Mouse (Mus musculus) embryo, embryonic 10 days (tissue): ENCODE measurements at regions not wholly inside any gene's neighbourhood (a gene's known extent, or its start where the extent isn't known, plus 50 kb on each side); places are given as distances from the start of the nearest gene placed in this dataset.

Source experiments
- DNase-seq: peaks from one replicate; pipeline ENCODE4 v3.0.0-alpha.2; 2015; ENCODE audit warnings: low spot score

- no peak for DNase-seq
These were observed 109.4 kb upstream of the Prickle1 start for GRCm38 (mm10) chr15:93705109-93705508.

- DNase-seq, result no peak
These were observed 105.3 kb upstream of the Prickle1 start for GRCm38 (mm10) chr15:93701017-93701416.

GRCm38 (mm10) chr15:93699971-93700370 is 104.3 kb upstream of the Prickle1 start:
- no peak for DNase-seq

- DNase-seq, result no peak
These were observed 102.6 kb upstream of the Prickle1 start for GRCm38 (mm10) chr15:93698182-93698822.

- DNase-seq, result no peak
These were observed 95.0 kb upstream of the Prickle1 start for GRCm38 (mm10) chr15:93690717-93691116.

- no peak for DNase-seq
These were observed 94.3 kb upstream of the Prickle1 start for GRCm38 (mm10) chr15:93690011-93690410.

- DNase-seq, result no peak
These were observed 90.7 kb upstream of the Prickle1 start for GRCm38 (mm10) chr15:93686385-93686784.

- no peak for DNase-seq
These were observed 85.9 kb upstream of the Prickle1 start for GRCm38 (mm10) chr15:93681602-93682001.

GRCm38 (mm10) chr15:93675624-93676023 is 79.9 kb upstream of the Prickle1 start:
- DNase-seq, result no peak

GRCm38 (mm10) chr15:93673976-93674375 is 78.3 kb upstream of the Prickle1 start:
- DNase-seq, result no peak

GRCm38 (mm10) chr15:93663876-93664275 is 68.2 kb upstream of the Prickle1 start:
- no peak for DNase-seq

GRCm38 (mm10) chr15:93662601-93663000 is 66.9 kb upstream of the Prickle1 start:
- DNase-seq, result no peak

GRCm38 (mm10) chr15:93661801-93662200 is 66.1 kb upstream of the Prickle1 start:
- no peak for DNase-seq

- DNase-seq, result no peak
These were observed 65.4 kb upstream of the Prickle1 start for GRCm38 (mm10) chr15:93660952-93661648.

- no peak for DNase-seq
These were observed 61.5 kb upstream of the Prickle1 start for GRCm38 (mm10) chr15:93657171-93657570.

- DNase-seq, result no peak
These were observed 61.0 kb upstream of the Prickle1 start for GRCm38 (mm10) chr15:93656713-93657112.

- no peak for DNase-seq
These were observed 60.1 kb upstream of the Prickle1 start for GRCm38 (mm10) chr15:93655743-93656142.

GRCm38 (mm10) chr15:93655243-93655642 is 59.6 kb upstream of the Prickle1 start:
- DNase-seq, result no peak

GRCm38 (mm10) chr15:93653378-93653777 is 57.7 kb upstream of the Prickle1 start:
- DNase-seq, result no peak

GRCm38 (mm10) chr15:93650981-93651757 is 55.5 kb upstream of the Prickle1 start:
- DNase-seq, result peak; percentile 24

- no peak for DNase-seq
These were observed 54.4 kb upstream of the Prickle1 start for GRCm38 (mm10) chr15:93650009-93650522.

GRCm38 (mm10) chr15:93648646-93649045 is 53.0 kb upstream of the Prickle1 start:
- DNase-seq, result no peak

GRCm38 (mm10) chr15:93646820-93647219 is 51.1 kb upstream of the Prickle1 start:
- DNase-seq, result no peak
